Mouse (Mus musculus) thymus, postnatal 14 days (tissue): Measurements from ENCODE around the gene Il2rg.
A peak's percentile ranks its signal among the peaks of the same experiment; 100 is the strongest.

Experiments used
- DNase-seq: peaks from one replicate; pipeline ENCODE4 v3.0.0; 2021

Il2rg gene

GRCm38 (mm10) chrX:101268025-101268754 is at the start of gene Il2rg:
TSS of gene Il2rg (minus strand) at chrX:101268255.
- peak; percentile 72 for DNase-seq

- no peak for DNase-seq
Observed at GRCm38 (mm10) chrX:101313625-101314359, 45.7 kb upstream of the Il2rg start.

- DNase-seq: no peak
Observed at GRCm38 (mm10) chrX:101309299-101309698, 41.2 kb upstream of the Il2rg start.

- no peak for DNase-seq
Observed at GRCm38 (mm10) chrX:101304646-101305045, 36.6 kb upstream of the Il2rg start.

GRCm38 (mm10) chrX:101301654-101302053 is 33.6 kb upstream of the Il2rg start:
- DNase-seq: no peak

GRCm38 (mm10) chrX:101300427-101301030 is 32.5 kb upstream of the Il2rg start:
- no peak for DNase-seq

GRCm38 (mm10) chrX:101299473-101300426 is 31.7 kb upstream of the Il2rg start:
- no peak for DNase-seq

GRCm38 (mm10) chrX:101299055-101299454 is 31.0 kb upstream of the Il2rg start, which contains the start of gene Nlgn3:
TSS of gene Nlgn3 (plus strand) at chrX:101299168.
- DNase-seq: peak; percentile 5

GRCm38 (mm10) chrX:101290111-101290510 is 22.1 kb upstream of the Il2rg start:
- no peak for DNase-seq

- DNase-seq: no peak
Observed at GRCm38 (mm10) chrX:101289037-101289436, 21.0 kb upstream of the Il2rg start.

GRCm38 (mm10) chrX:101288432-101288831 is 20.4 kb upstream of the Il2rg start:
- DNase-seq: no peak

GRCm38 (mm10) chrX:101287543-101287942 is 19.5 kb upstream of the Il2rg start:
- no peak for DNase-seq

GRCm38 (mm10) chrX:101285953-101286670 is 18.1 kb upstream of the Il2rg start:
- no peak for DNase-seq

- DNase-seq: peak; percentile 76
Observed at GRCm38 (mm10) chrX:101285534-101285933, 17.5 kb upstream of the Il2rg start.

GRCm38 (mm10) chrX:101282813-101283212 is 14.8 kb upstream of the Il2rg start:
- no peak for DNase-seq

GRCm38 (mm10) chrX:101273875-101274738 is 6.1 kb upstream of the Il2rg start, which contains the start of gene Med12:
TSS of gene Med12 (plus strand) at chrX:101274030.
- DNase-seq: peak; percentile 89

GRCm38 (mm10) chrX:101273410-101273809 is 5.4 kb upstream of the Il2rg start:
- peak; percentile 51 for DNase-seq

GRCm38 (mm10) chrX:101268755-101269124 is 685 bp upstream of the Il2rg start, which contains the start of gene Gm20489:
TSS of gene Gm20489 (minus strand) at chrX:101269023.
- no peak for DNase-seq

- DNase-seq: no peak
Observed at GRCm38 (mm10) chrX:101266631-101267030, 1.4 kb downstream of the Il2rg start.

GRCm38 (mm10) chrX:101263892-101264291 is 4.2 kb downstream of the Il2rg start, which contains the start of gene Gm614:
TSS of gene Gm614 (minus strand) at chrX:101263992.
- no peak for DNase-seq
